Mouse (Mus musculus) limb, embryonic 15.5 days (tissue): Measurements from ENCODE around the gene Cmc1. TPM values are rescaled to one million over a fixed set of nuclear protein-coding genes. Genes with fewer than 3 reads are reported as not detected.

Experiments
- ATAC-seq: fragments of 200-750 bp; cut with Nextera tagmentation; 2 replicates; pipeline ENCODE4 v1.8.0; 2017; ENCODE audit warnings: low read depth, moderate TSS enrichment; ENCODE audit not compliant: insufficient number of reproducible peaks, low FRiP score, low TSS enrichment
- H3K27ac ChIP-seq: fragments of 300-500 bp; sonication (generic); 2 replicates; pipeline ENCODE4 v1.5.1; 2015; ENCODE audit warnings: moderate library complexity, mild to moderate bottlenecking, inconsistent platforms
- H3K27me3 ChIP-seq: fragments of 300-500 bp; sonication (generic); 2 replicates; pipeline ENCODE4 v1.6.1; 2015; ENCODE audit warnings: inconsistent platforms
- H3K36me3 ChIP-seq: fragments of 300-500 bp; sonication (generic); 2 replicates; pipeline ENCODE4 v1.6.1; 2015; ENCODE audit warnings: inconsistent platforms
- H3K4me1 ChIP-seq: fragments of 300-500 bp; sonication (generic); 2 replicates; pipeline ENCODE4 v1.6.1; 2015; ENCODE audit warnings: inconsistent platforms
- H3K4me2 ChIP-seq: fragments of 300-500 bp; sonication (generic); 2 replicates; pipeline ENCODE4 v1.6.1; 2015; ENCODE audit warnings: mild to moderate bottlenecking, inconsistent platforms
- H3K4me3 ChIP-seq: fragments of 300-500 bp; sonication (generic); 2 replicates; pipeline ENCODE4 v1.5.1; 2015; ENCODE audit warnings: mild to moderate bottlenecking, inconsistent platforms
- H3K9ac ChIP-seq: fragments of 300-500 bp; sonication (generic); 2 replicates; pipeline ENCODE4 v1.6.1; 2015; ENCODE audit warnings: inconsistent platforms
- H3K9me3 ChIP-seq: fragments of 300-500 bp; sonication (generic); 2 replicates; pipeline ENCODE4 v1.6.1; 2016; ENCODE audit warnings: inconsistent platforms
- WGBS: fragments of 180-500 bp; shearing (Covaris S2); methylation state at CpG from one replicate; pipeline ENCODE4 v1.1.7; 2015; 5-methylcytosine and 5-hydroxymethylcytosine counted together
- polyA plus RNA-seq: library from polyadenylated mRNA; unstranded; fragments of >200 nt; fragmentation: Nextera tagmentation; extraction: Ambion mirVana; gene quantifications from 2 replicates; pipeline ENCODE4 v1.2.1, GENCODE M21; 2015

The Cmc1 gene
- polyA plus RNA-seq = 28.6 and 35.0 TPM in 2 replicates

- Histone ChIP-seq H3K4me3 (peak within 1 kb of the TSS; percentile 96), H3K27ac (peak within 1 kb of the TSS; percentile 75), H3K4me2 (peak within 1 kb of the TSS; percentile 56), H3K9ac (peak within 1 kb of the TSS; percentile 85), H3K27me3 (no peaks in the 10 kb centered on the region), H3K9me3 (no peaks in the 10 kb centered on the region), H3K36me3 (0 out of 2 replicates have a peak, but pooled peaks cover 3% of the 10 kb centered on the region), H3K4me1 (peaks cover 13% of the 10 kb centered on the region)
- peak; percentile 94 for ATAC-seq
- WGBS = under 1% methylated on average over 58 of the region's 58 CpGs
These were observed at the start of gene Cmc1 for GRCm38 (mm10) chr9:118149407-118150402. Gene Cmc1 (minus strand): TSS chr9:118150177.

- no peak for ATAC-seq
- H3K36me3 ChIP-seq = no peaks in the 10 kb centered on the region
- H3K9me3 ChIP-seq = 0 out of 2 replicates have a peak, but pooled peaks cover 6% of the 10 kb centered on the region
- H3K27me3 ChIP-seq = no peaks in the 10 kb centered on the region
- H3K4me2 ChIP-seq = no peak overlapping the region
- no peak overlapping the region for H3K27ac ChIP-seq
- no peaks in the 10 kb centered on the region for H3K4me1 ChIP-seq
- H3K4me3 ChIP-seq = no peak overlapping the region
- 97% methylated on average over 1 of the region's 1 CpGs for WGBS
- no peak overlapping the region for H3K9ac ChIP-seq
These were observed 48.6 kb upstream of the Cmc1 start for GRCm38 (mm10) chr9:118198557-118198956.

- H3K4me2 ChIP-seq = no peak overlapping the region
- no peak overlapping the region for H3K4me3 ChIP-seq
- no peak overlapping the region for H3K9ac ChIP-seq
- WGBS = 86% methylated on average over 9 of the region's 9 CpGs
- 0 out of 2 replicates have a peak, but pooled peaks cover 6% of the 10 kb centered on the region for H3K9me3 ChIP-seq
- no peaks in the 10 kb centered on the region for H3K4me1 ChIP-seq
- no peaks in the 10 kb centered on the region for H3K27me3 ChIP-seq
- no peak overlapping the region for H3K27ac ChIP-seq
- no peaks in the 10 kb centered on the region for H3K36me3 ChIP-seq
- no peak for ATAC-seq
These were observed 46.8 kb upstream of the Cmc1 start for GRCm38 (mm10) chr9:118196661-118197390.

DNA sequence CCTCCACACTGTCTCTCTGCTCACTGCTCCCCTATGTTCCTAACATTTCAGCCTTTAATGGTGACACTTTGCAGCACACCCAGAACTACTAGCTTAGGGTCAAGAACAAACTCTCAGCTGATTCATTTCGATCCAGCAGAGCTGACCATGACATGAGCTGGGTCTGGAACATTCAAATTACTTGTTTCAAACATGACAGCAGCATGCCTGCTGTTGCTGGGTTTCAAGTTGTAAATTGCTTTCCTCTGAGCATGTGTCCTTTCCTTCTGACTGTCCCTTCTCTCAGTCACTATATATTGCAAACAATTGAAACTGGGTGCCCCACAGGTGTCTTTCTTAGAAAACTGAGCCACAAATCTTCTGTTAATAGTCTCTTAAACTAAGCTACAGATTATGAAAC lies 43.3 kb upstream of the Cmc1 start:
- H3K4me1 ChIP-seq = no peaks in the 10 kb centered on the region
- no peak for ATAC-seq
- H3K9ac ChIP-seq = no peak overlapping the region
- H3K27me3 ChIP-seq = no peaks in the 10 kb centered on the region
- H3K4me3 ChIP-seq = no peak overlapping the region
- H3K4me2 ChIP-seq = no peak overlapping the region
- H3K36me3 ChIP-seq = no peaks in the 10 kb centered on the region
- H3K9me3 ChIP-seq = 0 out of 2 replicates have a peak, but pooled peaks cover 6% of the 10 kb centered on the region
- H3K27ac ChIP-seq = no peak overlapping the region
- 85% methylated on average over 1 of the region's 1 CpGs for WGBS

DNA sequence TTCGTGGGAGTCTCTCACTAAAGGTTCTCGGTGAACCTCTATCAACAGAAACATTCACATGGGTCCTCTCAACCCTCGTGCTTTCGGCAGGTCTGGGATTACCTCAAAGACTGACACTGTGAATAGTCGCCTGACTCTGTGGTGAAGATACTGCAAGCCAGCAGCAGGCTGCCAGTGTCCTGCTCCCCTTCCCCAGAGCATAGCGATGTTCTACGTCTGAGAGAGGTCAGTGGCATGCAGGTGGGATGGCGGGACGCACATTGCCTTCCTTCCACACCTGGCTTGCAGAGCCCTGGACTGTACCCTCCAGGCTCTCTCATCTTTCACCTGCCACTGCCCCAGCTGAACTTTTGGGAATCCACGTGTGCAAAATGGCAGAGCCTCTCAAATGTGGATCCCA lies 41.3 kb upstream of the Cmc1 start:
- H3K9me3 ChIP-seq = 0 out of 2 replicates have a peak, but pooled peaks cover 6% of the 10 kb centered on the region
- no peak overlapping the region for H3K9ac ChIP-seq
- H3K27ac ChIP-seq = no peak overlapping the region
- H3K27me3 ChIP-seq = no peaks in the 10 kb centered on the region
- no peak overlapping the region for H3K4me3 ChIP-seq
- H3K4me2 ChIP-seq = no peak overlapping the region
- ATAC-seq = no peak
- WGBS = 73% methylated on average over 10 of the region's 10 CpGs
- no peaks in the 10 kb centered on the region for H3K4me1 ChIP-seq
- no peaks in the 10 kb centered on the region for H3K36me3 ChIP-seq

- H3K27ac ChIP-seq = no peak overlapping the region
- ATAC-seq = no peak
- no peaks in the 10 kb centered on the region for H3K9me3 ChIP-seq
- no peaks in the 10 kb centered on the region for H3K4me1 ChIP-seq
- no peak overlapping the region for H3K4me2 ChIP-seq
- no peaks in the 10 kb centered on the region for H3K36me3 ChIP-seq
- no peak overlapping the region for H3K9ac ChIP-seq
- H3K4me3 ChIP-seq = no peak overlapping the region
- WGBS = 92% methylated on average over 6 of the region's 6 CpGs
- H3K27me3 ChIP-seq = no peaks in the 10 kb centered on the region
These were observed 38.4 kb upstream of the Cmc1 start for GRCm38 (mm10) chr9:118188374-118188773.

DNA sequence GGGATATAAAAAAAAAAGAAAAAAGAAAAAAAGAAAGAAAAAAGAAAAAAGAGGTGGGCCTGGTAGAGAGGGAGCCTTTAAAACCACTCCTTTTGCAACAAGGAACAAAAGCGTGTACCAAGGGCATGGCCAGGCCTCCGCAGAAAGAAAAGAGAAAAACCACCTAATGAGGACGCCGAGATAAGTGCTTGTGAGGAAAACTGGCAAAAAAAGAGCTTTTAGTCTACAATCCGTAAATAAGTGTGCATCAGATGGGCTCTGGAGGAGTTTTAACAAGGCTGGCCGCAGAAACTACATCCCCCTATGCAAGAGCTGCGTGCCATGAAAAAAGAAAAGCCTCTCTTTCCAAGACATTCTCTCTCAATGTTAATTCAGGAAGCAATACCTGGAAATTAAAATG lies 37.4 kb upstream of the Cmc1 start:
- Histone ChIP-seq H3K36me3 (no peaks in the 10 kb centered on the region), H3K4me3 (no peak overlapping the region), H3K9me3 (no peaks in the 10 kb centered on the region), H3K4me2 (no peak overlapping the region), H3K27ac (no peak overlapping the region), H3K4me1 (no peaks in the 10 kb centered on the region), H3K27me3 (no peaks in the 10 kb centered on the region), H3K9ac (no peak overlapping the region)
- 88% methylated on average over 7 of the region's 7 CpGs for WGBS
- ATAC-seq = no peak

- Histone ChIP-seq H3K4me2 (no peak overlapping the region), H3K4me3 (no peak overlapping the region), H3K9me3 (no peaks in the 10 kb centered on the region), H3K27ac (no peak overlapping the region), H3K9ac (no peak overlapping the region), H3K27me3 (no peaks in the 10 kb centered on the region), H3K36me3 (no peaks in the 10 kb centered on the region), H3K4me1 (no peaks in the 10 kb centered on the region)
- 86% methylated on average over 10 of the region's 10 CpGs for WGBS
- ATAC-seq = no peak
These were observed 36.8 kb upstream of the Cmc1 start for GRCm38 (mm10) chr9:118186776-118187175.

GRCm38 (mm10) chr9:118179136-118180025 lies 29.4 kb upstream of the Cmc1 start:
- H3K9me3 ChIP-seq = no peaks in the 10 kb centered on the region

GRCm38 (mm10) chr9:118176687-118177086 lies 26.7 kb upstream of the Cmc1 start:
- Histone ChIP-seq H3K9ac (no peak overlapping the region), H3K36me3 (no peaks in the 10 kb centered on the region), H3K4me1 (no peaks in the 10 kb centered on the region), H3K27me3 (no peaks in the 10 kb centered on the region), H3K27ac (no peak overlapping the region), H3K9me3 (no peaks in the 10 kb centered on the region), H3K4me2 (no peak overlapping the region), H3K4me3 (no peak overlapping the region)
- ATAC-seq = no peak
- WGBS = 82% methylated on average over 3 of the region's 3 CpGs

More at GRCm38 (mm10) chr9:118179136-118180025, 29.4 kb upstream of the Cmc1 start:
- no peak for ATAC-seq
- WGBS = 76% methylated on average over 18 of the region's 18 CpGs
- H3K4me2 ChIP-seq = no peak overlapping the region
- H3K27ac ChIP-seq = no peak overlapping the region
- no peak overlapping the region for H3K9ac ChIP-seq
- H3K27me3 ChIP-seq = no peaks in the 10 kb centered on the region
- no peaks in the 10 kb centered on the region for H3K4me1 ChIP-seq
- H3K36me3 ChIP-seq = no peaks in the 10 kb centered on the region
- H3K4me3 ChIP-seq = no peak overlapping the region

DNA sequence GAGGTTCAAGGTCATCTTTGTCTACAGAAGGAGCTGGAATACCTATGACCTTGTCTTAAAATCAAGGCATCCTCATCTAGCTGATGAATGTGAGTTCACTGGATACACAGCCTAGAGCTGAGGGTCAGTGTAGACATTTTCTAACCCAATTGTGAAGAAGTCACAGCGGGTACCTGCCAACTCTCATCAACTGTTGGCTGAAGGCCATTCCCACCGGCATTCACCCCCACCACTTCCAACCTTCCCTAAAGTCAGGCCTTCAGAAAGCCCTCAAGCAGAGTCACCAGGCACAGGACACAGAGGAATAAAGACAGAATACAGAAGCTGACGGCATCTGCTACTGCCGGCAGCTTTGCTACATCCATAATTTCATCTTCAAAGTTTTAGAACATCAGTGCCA lies 25.4 kb upstream of the Cmc1 start:
- no peaks in the 10 kb centered on the region for H3K4me1 ChIP-seq
- no peak overlapping the region for H3K27ac ChIP-seq
- H3K36me3 ChIP-seq = no peaks in the 10 kb centered on the region
- no peak overlapping the region for H3K4me3 ChIP-seq
- H3K27me3 ChIP-seq = no peaks in the 10 kb centered on the region
- 83% methylated on average over 4 of the region's 4 CpGs for WGBS
- no peak overlapping the region for H3K9ac ChIP-seq
- no peak overlapping the region for H3K4me2 ChIP-seq
- H3K9me3 ChIP-seq = no peaks in the 10 kb centered on the region
- no peak for ATAC-seq
